Mouse (Mus musculus): ENCODE data around the gene Prpsap2.
"Not testable (repeated sequence)": the region's sequence is repeated elsewhere in the genome, so short reads cannot be mapped to it uniquely, and the experiment has no call there.

Prpsap2 gene

GRCm38 (mm10) chr11:61761584-61762407 lies at the start of gene Prpsap2:
Gene Prpsap2 (minus strand): TSS chr11:61762088.
- DNase-seq (ENCODE audit: low read depth, low spot score), result peak; percentile 98

- DNase-seq (ENCODE audit: low read depth, low spot score), result no peak
Observed at GRCm38 (mm10) chr11:61809793-61810192, 47.9 kb upstream of the Prpsap2 start.

DNA sequence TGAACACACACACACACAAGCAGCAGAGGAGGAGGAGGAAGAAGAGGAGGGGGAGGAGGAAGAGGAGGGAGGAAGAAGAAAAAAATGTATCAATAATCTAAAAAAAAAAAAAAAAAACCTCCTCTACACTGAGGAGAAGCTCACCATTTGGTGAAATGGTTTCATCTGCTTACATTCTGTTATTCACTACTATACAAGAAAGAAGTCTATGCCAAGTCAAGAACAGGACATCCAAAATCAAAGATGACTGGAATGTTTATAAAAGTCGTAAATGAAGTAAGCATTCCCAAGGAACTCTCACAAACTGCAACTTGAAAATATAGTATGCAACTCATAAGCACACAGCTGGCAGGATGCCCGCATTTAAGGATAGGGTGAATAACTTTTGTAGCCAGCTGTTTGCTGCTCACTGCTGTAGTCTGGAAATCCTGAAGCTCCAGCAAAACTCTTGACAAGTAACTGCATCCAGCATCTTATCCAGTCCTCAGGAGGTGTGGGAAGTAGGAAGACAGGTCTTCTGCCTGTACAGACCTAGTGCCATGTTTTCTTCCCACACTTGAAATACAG lies 46.7 kb upstream of the Prpsap2 start:
- DNase-seq (ENCODE audit: low read depth, low spot score), result peak; percentile 16

GRCm38 (mm10) chr11:61793441-61793840 lies 31.6 kb upstream of the Prpsap2 start:
- DNase-seq (ENCODE audit: low read depth, low spot score), result no peak

DNA sequence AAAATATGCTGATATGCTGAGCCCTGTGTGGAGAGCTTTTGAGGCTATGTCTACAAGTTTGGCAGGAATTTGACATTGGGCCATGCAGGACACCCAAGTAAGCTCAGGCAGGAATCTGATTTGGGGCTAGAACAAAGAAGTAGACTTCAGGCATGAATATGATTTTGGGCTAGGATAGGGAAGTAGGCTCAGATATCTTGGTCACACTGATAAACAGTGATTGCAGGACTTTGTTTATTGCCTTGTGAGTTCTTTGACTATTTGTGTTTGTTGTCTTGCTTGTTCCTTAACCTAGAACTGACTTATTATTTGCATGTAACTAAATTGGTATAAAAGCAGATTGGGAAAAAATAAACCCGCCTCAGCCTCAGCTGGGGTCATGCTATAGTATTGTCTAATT lies 26.7 kb upstream of the Prpsap2 start:
- DNase-seq (ENCODE audit: low read depth, low spot score), result no peak

GRCm38 (mm10) chr11:61782526-61782925 lies 20.6 kb upstream of the Prpsap2 start:
- DNase-seq (ENCODE audit: low read depth, low spot score), result not testable (repeated sequence)

DNA sequence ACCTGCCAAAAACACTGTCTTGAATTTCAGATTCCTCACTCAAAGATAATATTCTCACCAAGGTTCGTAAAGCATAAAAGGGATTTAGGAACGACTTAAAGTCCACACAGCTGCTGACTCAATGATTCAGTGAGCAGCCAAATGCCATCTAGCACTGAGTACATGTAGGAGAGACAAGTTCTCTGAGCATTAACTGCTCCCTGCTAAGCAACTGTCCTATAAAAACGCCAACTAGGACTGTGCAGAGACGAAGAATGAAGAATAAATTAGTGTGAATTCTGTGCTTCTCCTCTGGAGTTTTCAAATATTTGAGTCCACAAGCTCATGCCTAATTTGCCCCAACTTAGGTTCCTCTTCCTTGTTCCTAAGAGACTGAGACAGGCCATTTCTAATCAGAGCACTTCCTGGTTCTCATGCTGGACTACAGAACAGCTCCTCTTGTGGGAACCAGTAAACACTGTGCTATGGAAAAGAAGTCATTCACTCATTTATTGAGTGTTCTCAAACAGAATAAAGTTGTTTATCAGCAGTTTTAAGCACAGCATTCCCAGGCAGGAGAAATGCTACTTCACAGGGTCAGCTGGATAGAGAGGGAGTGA lies 12.8 kb upstream of the Prpsap2 start:
- peak; percentile 30 for DNase-seq (ENCODE audit: low read depth, low spot score)

DNA sequence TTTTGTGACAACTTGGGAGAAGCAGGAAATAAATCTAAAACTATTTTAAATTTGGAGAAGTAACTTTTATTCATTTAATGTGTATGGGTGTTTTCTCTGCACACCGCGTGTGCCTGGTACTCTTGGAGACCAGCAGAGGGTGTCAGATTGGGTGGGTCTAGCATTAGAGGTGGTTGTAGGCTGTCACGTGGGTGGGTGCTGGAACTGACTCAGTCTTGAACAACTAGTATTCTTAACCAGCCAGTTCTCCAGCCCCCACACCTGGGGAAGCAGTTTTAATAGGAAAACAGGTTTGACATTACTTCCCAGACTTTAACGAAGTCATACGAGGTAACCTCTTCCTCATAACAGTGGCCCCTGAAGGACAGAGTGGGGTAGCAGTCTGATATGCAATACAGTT lies 1.4 kb downstream of the Prpsap2 start:
- peak; percentile 68 for DNase-seq (ENCODE audit: low read depth, low spot score)

DNA sequence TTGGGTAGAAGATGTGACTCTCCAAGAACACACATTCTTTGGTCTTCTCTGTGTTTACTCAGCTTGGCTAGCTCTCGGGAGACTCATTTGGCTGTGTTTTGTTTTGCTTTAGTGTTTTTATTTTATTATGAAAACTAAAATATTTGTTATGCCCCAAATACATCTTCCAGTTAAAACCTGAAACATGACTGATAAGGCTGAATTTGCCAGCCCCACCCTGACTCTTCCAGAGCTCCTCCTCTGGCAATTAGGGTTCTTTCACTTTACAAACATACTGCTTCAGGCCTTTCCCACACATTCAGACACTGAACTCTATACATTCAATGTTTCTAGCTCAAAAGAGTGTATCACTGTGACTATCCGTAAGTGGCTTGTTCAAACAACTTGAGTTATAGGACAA lies 4.7 kb downstream of the Prpsap2 start:
- no peak for DNase-seq (ENCODE audit: low read depth, low spot score)

DNA sequence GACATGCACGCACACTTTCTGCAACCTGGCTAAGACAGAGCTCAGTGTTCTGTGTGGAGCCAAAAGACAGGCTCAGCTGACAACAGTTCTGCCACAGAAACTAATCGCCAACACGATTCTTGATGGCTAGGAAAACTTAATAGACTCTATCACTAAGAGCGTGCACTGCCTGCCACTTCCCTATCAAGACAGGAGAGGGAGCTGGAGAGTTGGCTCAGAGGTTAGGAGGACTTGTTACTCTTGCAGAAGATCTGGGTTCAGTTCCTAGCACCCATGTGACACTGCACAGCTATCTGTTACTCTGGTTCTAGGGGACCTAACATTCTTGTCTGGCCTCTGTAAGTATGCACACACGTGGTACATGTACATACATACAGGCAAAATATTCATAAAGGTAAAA lies 10.3 kb downstream of the Prpsap2 start:
- DNase-seq (ENCODE audit: low read depth, low spot score), result peak; percentile 59

- DNase-seq (ENCODE audit: low read depth, low spot score), result no peak
Observed at GRCm38 (mm10) chr11:61747161-61747560, 14.7 kb downstream of the Prpsap2 start.

- DNase-seq (ENCODE audit: low read depth, low spot score), result no peak
Observed at GRCm38 (mm10) chr11:61745781-61746180, 16.1 kb downstream of the Prpsap2 start.

DNA sequence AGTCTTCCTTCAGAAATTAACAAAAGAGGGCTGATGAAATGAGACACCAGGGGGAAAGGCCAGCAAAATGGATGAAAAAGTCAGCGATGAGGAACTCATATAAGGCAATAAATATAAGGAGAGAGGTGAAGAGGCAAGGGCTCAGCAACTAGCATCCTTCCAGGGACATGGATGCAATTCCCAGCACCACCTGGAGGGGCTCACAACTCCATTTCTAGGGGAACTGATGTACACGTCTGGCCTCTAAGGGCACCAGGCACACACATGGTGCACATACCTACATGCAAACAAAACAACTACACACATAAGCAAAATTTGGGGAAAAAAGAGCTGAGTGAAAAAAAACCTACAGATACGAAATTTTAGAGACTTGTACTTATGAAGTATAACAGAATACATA lies 17.4 kb downstream of the Prpsap2 start:
- no peak for DNase-seq (ENCODE audit: low read depth, low spot score)

- peak; percentile 55 for DNase-seq (ENCODE audit: low read depth, low spot score)
Observed at GRCm38 (mm10) chr11:61743768-61744167, 18.1 kb downstream of the Prpsap2 start.

DNA sequence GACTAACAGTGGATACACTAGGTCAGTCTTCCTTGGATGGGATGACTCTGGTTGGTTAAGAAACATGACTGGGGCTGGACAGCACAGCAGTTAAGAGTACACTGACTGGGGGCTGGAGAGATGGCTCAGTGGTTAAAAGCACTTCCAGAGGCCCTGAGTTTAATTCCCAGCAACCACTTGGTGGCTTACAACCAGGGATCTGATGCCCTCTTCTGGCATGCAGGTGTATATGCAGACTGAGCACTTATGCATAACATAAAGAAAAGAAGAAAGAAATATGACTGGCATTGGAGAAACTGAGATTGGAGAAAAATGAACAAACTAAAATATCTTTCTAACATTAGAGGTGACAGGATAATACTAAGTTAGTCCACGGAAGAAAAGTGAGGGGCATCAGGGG lies 21.4 kb downstream of the Prpsap2 start:
- no peak for DNase-seq (ENCODE audit: low read depth, low spot score)

DNA sequence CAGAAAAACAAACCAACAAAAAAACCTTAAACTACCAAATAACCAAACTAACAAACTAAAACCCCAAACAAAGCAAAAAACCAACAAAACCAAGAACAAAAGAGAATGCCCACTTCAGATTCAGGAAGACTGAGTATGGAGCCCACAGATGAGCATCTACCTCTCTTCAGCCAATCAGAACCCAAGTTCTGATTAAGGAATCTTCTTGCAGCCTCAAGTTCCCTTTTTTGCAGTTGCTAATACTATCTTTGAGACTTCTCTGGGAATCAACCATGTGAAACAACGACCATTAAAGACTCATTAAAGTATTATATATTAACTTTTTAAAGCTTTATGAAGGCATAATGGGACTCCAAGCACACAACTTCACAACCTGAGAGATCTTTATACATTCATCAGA lies 24.6 kb downstream of the Prpsap2 start:
- no peak for DNase-seq (ENCODE audit: low read depth, low spot score)

- DNase-seq (ENCODE audit: low read depth, low spot score), result no peak
Observed at GRCm38 (mm10) chr11:61732672-61733071, 29.2 kb downstream of the Prpsap2 start.

DNA sequence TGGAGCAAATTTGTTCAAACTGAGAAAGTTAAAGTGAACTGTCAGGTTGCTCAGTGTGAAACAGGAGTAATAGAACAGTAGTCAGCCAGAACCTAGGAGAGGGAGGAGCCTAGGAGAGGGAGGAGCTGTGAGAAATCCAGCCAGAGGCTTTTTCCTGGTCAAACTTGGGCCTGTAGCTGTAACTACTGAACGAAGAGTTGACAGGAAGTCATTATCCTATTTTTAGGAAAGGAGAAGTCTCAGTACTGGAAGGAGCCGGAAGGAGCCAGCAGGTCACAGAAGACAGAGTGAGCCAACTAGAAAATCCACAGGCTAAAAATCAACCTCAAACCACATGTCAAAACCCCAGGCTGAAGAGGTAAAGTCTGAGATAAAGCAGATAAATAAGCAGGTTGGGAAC lies 33.9 kb downstream of the Prpsap2 start:
- DNase-seq (ENCODE audit: low read depth, low spot score), result peak; percentile 37

DNA sequence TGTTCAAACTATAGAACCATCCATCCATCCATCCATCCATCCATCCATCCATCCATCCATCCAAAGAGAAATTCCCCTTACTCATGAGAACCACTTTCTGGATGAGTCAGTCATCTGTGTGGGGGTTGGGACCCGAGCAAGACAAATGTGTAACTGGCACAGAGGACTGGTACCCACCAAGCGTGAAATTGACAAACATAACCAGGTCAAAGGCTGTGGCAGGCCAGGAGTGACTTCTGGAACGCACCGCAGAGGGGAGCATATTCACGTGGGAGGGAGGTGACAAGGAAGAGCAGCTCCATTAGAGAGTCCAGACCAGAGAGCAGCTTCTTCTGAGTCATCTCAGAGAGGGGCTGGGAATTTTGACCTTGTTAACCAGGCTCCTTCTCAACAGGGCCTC lies 39.8 kb downstream of the Prpsap2 start:
- no peak for DNase-seq (ENCODE audit: low read depth, low spot score)

DNA sequence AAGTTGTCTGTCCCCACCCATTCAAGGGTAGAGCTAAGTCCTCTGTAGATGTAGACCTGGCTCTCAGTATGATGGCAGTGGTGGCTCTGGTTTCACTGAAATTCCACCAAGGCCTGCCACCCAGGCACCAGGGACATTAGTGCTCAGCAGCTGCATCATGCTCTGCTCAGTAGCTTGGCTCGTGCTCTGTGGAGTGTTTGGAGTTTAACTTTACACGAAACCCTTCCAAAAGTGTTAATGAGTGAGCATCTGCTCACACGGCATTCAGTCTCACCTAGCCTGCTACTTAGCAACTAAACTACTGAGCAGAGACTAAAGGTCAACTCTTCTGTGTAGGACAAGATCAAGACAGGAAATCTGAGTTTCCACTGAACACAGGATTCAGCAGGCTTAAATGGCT lies 41.3 kb downstream of the Prpsap2 start, which contains the start of gene Slc5a10:
Gene Slc5a10 (minus strand): TSS at position 191 of the 400 bp plus-strand sequence.
- DNase-seq (ENCODE audit: low read depth, low spot score), result no peak

DNA sequence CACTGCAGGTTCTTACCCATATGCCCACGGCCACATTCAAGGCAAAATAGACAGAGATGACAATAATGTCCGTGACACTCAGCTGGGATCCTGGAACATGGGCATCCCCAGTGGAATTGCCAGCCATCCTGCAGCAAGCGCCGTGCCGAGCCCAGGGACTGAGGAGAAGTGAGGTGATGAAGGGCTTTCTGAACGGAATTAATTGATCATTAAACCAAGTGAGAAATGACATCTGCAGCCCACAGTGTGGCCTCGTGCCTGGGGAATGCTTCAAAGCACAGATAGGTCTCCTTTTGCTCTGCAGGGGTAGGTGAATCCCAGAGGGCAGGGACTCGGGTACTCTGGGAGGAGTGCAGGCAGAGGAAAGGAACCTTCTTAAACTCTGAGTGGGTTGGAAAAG lies 42.1 kb downstream of the Prpsap2 start:
- no peak for DNase-seq (ENCODE audit: low read depth, low spot score)

- no peak for DNase-seq (ENCODE audit: low read depth, low spot score)
Observed at GRCm38 (mm10) chr11:61719387-61719786, 42.5 kb downstream of the Prpsap2 start.

- no peak for DNase-seq (ENCODE audit: low read depth, low spot score)
Observed at GRCm38 (mm10) chr11:61717990-61718389, 43.9 kb downstream of the Prpsap2 start.

Data from brain, adult 2 months (tissue).